Mouse (Mus musculus): ENCODE measurements around the gene Olfr1537. TPM values are rescaled to one million over a fixed set of nuclear protein-coding genes. Genes with fewer than 3 reads are reported as not detected.

The Olfr1537 gene
- total RNA-seq (2021): not detected
- long read RNA-seq, experiment 1: 0 reads
- long read RNA-seq, experiment 2: 0 reads

- no peak for DNase-seq
Observed at GRCm38 (mm10) chr9:39249894-39250293, at the start of gene Olfr1537. Gene Olfr1537 (minus strand): TSS chr9:39249994.

GRCm38 (mm10) chr9:39287136-39287535 lies 37.3 kb upstream of the Olfr1537 start:
- no peak for DNase-seq

DNA sequence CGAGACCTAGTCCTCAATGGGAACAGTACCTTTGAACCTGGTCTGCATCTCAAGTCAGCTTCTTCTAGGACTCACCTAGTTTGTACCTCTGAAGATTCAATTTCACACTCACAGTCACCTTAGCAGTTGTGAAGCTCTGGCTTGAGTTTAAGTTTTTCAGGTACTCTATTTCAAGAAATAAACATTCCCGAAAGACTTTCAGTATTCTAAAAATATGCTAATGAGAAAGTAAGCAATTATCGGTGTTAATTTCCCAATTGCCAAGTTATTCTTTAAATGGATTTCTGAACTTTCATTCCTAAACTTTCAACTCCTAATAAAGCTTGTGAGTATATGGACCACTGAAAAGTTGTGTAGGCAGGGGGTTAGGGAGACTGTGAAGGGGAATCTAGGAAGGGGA lies 26.9 kb upstream of the Olfr1537 start, which contains the start of gene Olfr945:
Gene Olfr945, minus strand, starts transcription at position 101 of the 400 bp plus-strand sequence.
- no peak for DNase-seq

DNA sequence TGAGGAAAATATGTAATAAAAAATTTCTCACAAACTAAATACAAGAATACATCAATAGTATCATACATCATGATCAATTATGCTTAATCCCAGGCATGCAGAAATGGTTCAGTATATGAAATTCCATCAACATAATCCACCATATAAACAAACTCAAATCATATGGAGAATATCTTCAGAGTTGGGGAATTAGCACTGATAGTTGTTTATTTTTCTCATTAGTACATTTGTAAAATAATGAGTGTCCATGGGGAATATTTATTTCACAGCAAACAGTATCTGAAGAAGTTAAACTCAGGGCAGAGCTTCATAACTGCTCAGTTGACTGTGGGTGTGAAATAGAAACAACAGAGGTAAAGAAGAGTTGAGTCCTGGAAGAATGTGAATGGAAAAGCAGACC lies 48.2 kb downstream of the Olfr1537 start, which contains the start of gene Olfr944:
Gene Olfr944, plus strand, starts transcription at position 301 of the 400 bp plus-strand sequence.
- DNase-seq: no peak

Other genes starting within 250 kb of the Olfr1537 start
- not detected for gene Olfr146, start 226.6 kb downstream of the Olfr1537 start, total RNA-seq (2021)
- gene Olfr937, start 185.0 kb downstream of the Olfr1537 start, total RNA-seq (2021): not detected
- not detected for gene Olfr938, start 171.1 kb downstream of the Olfr1537 start, total RNA-seq (2021)
- not detected for gene Olfr27, start 121.9 kb downstream of the Olfr1537 start, total RNA-seq (2021)
- gene Olfr943, start 83.7 kb downstream of the Olfr1537 start, total RNA-seq (2021): not detected
- gene Olfr944, start 48.1 kb downstream of the Olfr1537 start, total RNA-seq (2021): not detected
- gene Olfr945, start 26.8 kb upstream of the Olfr1537 start, total RNA-seq (2021): not detected
- not detected for gene Olfr948, start 76.1 kb upstream of the Olfr1537 start, total RNA-seq (2021)
- gene Olfr951, start 137.4 kb upstream of the Olfr1537 start, total RNA-seq (2021): not detected
- gene Olfr952, start 177.2 kb upstream of the Olfr1537 start, total RNA-seq (2021): not detected
- not detected for gene Olfr954, start 206.7 kb upstream of the Olfr1537 start, total RNA-seq (2021)
- not detected for gene Olfr955, start 221.9 kb upstream of the Olfr1537 start, total RNA-seq (2021)
- gene Olfr44, start 244.0 kb upstream of the Olfr1537 start, total RNA-seq (2021): not detected

Measured in adrenal gland, postnatal 36 days (tissue).